Mouse (Mus musculus): Measurements from ENCODE around the gene Slfn2.
"Not testable (repeated sequence)": the region's sequence is repeated elsewhere in the genome, so short reads cannot be mapped to it uniquely, and the experiment has no call there.

The Slfn2 gene

GRCm38 (mm10) chr11:83064946-83065345 lies at the start of gene Slfn2:
TSS of gene Slfn2 (plus strand) at chr11:83065112.
- DNase-seq = no peak

GRCm38 (mm10) chr11:83016093-83016492 lies 48.8 kb upstream of the Slfn2 start:
- no peak for DNase-seq

GRCm38 (mm10) chr11:83019561-83020519 lies 45.1 kb upstream of the Slfn2 start:
- not testable (repeated sequence) for DNase-seq

GRCm38 (mm10) chr11:83020621-83021020 lies 44.3 kb upstream of the Slfn2 start, which contains the start of gene Slfn8:
TSS of gene Slfn8 (minus strand) at chr11:83020810.
- DNase-seq = no peak

- DNase-seq = not testable (repeated sequence)
These were observed 26.2 kb upstream of the Slfn2 start for GRCm38 (mm10) chr11:83038686-83039085.

- no peak for DNase-seq
These were observed 25.8 kb upstream of the Slfn2 start for GRCm38 (mm10) chr11:83039156-83039555.

- no peak for DNase-seq
These were observed 25.1 kb upstream of the Slfn2 start for GRCm38 (mm10) chr11:83039796-83040195.

- no peak for DNase-seq
These were observed 24.6 kb upstream of the Slfn2 start for GRCm38 (mm10) chr11:83040325-83040724.

- no peak for DNase-seq
These were observed 23.9 kb upstream of the Slfn2 start for GRCm38 (mm10) chr11:83041000-83041399.

GRCm38 (mm10) chr11:83043891-83044290 lies 21.0 kb upstream of the Slfn2 start:
- DNase-seq = no peak

- DNase-seq = no peak
These were observed 19.3 kb upstream of the Slfn2 start for GRCm38 (mm10) chr11:83045642-83046041.

- DNase-seq = peak; percentile 48
These were observed 7.0 kb upstream of the Slfn2 start for GRCm38 (mm10) chr11:83057863-83058262.

- DNase-seq = no peak
These were observed 4.4 kb upstream of the Slfn2 start for GRCm38 (mm10) chr11:83060412-83061020.

GRCm38 (mm10) chr11:83061806-83062205 lies 3.1 kb upstream of the Slfn2 start:
- DNase-seq = no peak

- DNase-seq = no peak
These were observed 1.8 kb upstream of the Slfn2 start for GRCm38 (mm10) chr11:83063126-83063525.

- no peak for DNase-seq
These were observed 967 bp upstream of the Slfn2 start for GRCm38 (mm10) chr11:83063941-83064349.

- no peak for DNase-seq
These were observed 781 bp downstream of the Slfn2 start for GRCm38 (mm10) chr11:83065441-83066344.

- peak; percentile 20 for DNase-seq
These were observed 2.0 kb downstream of the Slfn2 start for GRCm38 (mm10) chr11:83066640-83067531.

GRCm38 (mm10) chr11:83067982-83068694 lies 3.2 kb downstream of the Slfn2 start:
- no peak for DNase-seq

- no peak for DNase-seq
These were observed 5.5 kb downstream of the Slfn2 start for GRCm38 (mm10) chr11:83070321-83070970.
